Mouse (Mus musculus): ENCODE measurements at regions not wholly inside any gene's neighbourhood (a gene's known extent, or its start where the extent isn't known, plus 50 kb on each side); places are given as distances from the start of the nearest gene placed in this dataset.

GRCm38 (mm10) chr12:77833411-77834169 is 360.5 kb upstream of the Gm6657 start:
- H3K27ac ChIP-seq (ENCODE audit: low read depth, low read length), result no peak overlapping the region
- no peak overlapping the region for H3K4me3 ChIP-seq (ENCODE audit: low read depth, low read length)
- no peaks in the 10 kb centered on the region for H3K9me3 ChIP-seq (ENCODE audit: control insufficient read depth, low read length)
- H3K4me2 ChIP-seq (ENCODE audit: low read depth, low read length), result no peak overlapping the region
- H3K4me1 ChIP-seq (ENCODE audit: control insufficient read depth, insufficient read depth, low read length), result no peaks in the 10 kb centered on the region
- no peak overlapping the region for H3K9ac ChIP-seq (replicated peaks; ENCODE audit: low read depth, low read length)
- 94% methylated on average over 9 of the region's 9 CpGs for WGBS
- no peaks in the 10 kb centered on the region for H3K36me3 ChIP-seq (ENCODE audit: control insufficient read depth, insufficient read depth, low read length)
- H3K27me3 ChIP-seq (ENCODE audit: control insufficient read depth, insufficient read depth, low read length), result no peaks in the 10 kb centered on the region
- ATAC-seq (ENCODE audit: low read depth), result no peak

- Histone ChIP-seq H3K9ac (replicated peaks; ENCODE audit: low read depth, low read length) (no peak overlapping the region), H3K27me3 (ENCODE audit: control insufficient read depth, insufficient read depth, low read length) (no peaks in the 10 kb centered on the region), H3K4me3 (ENCODE audit: low read depth, low read length) (no peak overlapping the region), H3K27ac (ENCODE audit: low read depth, low read length) (no peak overlapping the region), H3K36me3 (ENCODE audit: control insufficient read depth, insufficient read depth, low read length) (no peaks in the 10 kb centered on the region), H3K4me1 (ENCODE audit: control insufficient read depth, insufficient read depth, low read length) (no peaks in the 10 kb centered on the region), H3K4me2 (ENCODE audit: low read depth, low read length) (no peak overlapping the region), H3K9me3 (ENCODE audit: control insufficient read depth, low read length) (no peaks in the 10 kb centered on the region)
- no peak for ATAC-seq (ENCODE audit: low read depth)
- 81% methylated on average over 1 of the region's 1 CpGs for WGBS
Observed at GRCm38 (mm10) chr12:77834891-77835290, 359.2 kb upstream of the Gm6657 start.

- Histone ChIP-seq H3K4me1 (ENCODE audit: control insufficient read depth, insufficient read depth, low read length) (no peaks in the 10 kb centered on the region), H3K36me3 (ENCODE audit: control insufficient read depth, insufficient read depth, low read length) (no peaks in the 10 kb centered on the region), H3K4me3 (ENCODE audit: low read depth, low read length) (no peak overlapping the region), H3K4me2 (ENCODE audit: low read depth, low read length) (no peak overlapping the region), H3K9me3 (ENCODE audit: control insufficient read depth, low read length) (no peaks in the 10 kb centered on the region), H3K27me3 (ENCODE audit: control insufficient read depth, insufficient read depth, low read length) (no peaks in the 10 kb centered on the region), H3K9ac (replicated peaks; ENCODE audit: low read depth, low read length) (no peak overlapping the region), H3K27ac (ENCODE audit: low read depth, low read length) (no peak overlapping the region)
- 81% methylated on average over 2 of the region's 2 CpGs for whole genome bisulfite sequencing
- no peak for ATAC-seq (ENCODE audit: low read depth)
Observed at GRCm38 (mm10) chr12:77836231-77836630, 357.8 kb upstream of the Gm6657 start.

- Histone ChIP-seq H3K4me2 (ENCODE audit: low read depth, low read length) (no peak overlapping the region), H3K36me3 (ENCODE audit: control insufficient read depth, insufficient read depth, low read length) (no peaks in the 10 kb centered on the region), H3K9me3 (ENCODE audit: control insufficient read depth, low read length) (no peaks in the 10 kb centered on the region), H3K4me1 (ENCODE audit: control insufficient read depth, insufficient read depth, low read length) (no peaks in the 10 kb centered on the region), H3K27me3 (ENCODE audit: control insufficient read depth, insufficient read depth, low read length) (no peaks in the 10 kb centered on the region), H3K4me3 (ENCODE audit: low read depth, low read length) (no peak overlapping the region), H3K9ac (replicated peaks; ENCODE audit: low read depth, low read length) (no peak overlapping the region), H3K27ac (ENCODE audit: low read depth, low read length) (no peak overlapping the region)
- no peak for ATAC-seq (ENCODE audit: low read depth)
- 52% methylated on average over 7 of the region's 7 CpGs for WGBS
Observed at GRCm38 (mm10) chr12:77841844-77842415, 352.1 kb upstream of the Gm6657 start.

DNA sequence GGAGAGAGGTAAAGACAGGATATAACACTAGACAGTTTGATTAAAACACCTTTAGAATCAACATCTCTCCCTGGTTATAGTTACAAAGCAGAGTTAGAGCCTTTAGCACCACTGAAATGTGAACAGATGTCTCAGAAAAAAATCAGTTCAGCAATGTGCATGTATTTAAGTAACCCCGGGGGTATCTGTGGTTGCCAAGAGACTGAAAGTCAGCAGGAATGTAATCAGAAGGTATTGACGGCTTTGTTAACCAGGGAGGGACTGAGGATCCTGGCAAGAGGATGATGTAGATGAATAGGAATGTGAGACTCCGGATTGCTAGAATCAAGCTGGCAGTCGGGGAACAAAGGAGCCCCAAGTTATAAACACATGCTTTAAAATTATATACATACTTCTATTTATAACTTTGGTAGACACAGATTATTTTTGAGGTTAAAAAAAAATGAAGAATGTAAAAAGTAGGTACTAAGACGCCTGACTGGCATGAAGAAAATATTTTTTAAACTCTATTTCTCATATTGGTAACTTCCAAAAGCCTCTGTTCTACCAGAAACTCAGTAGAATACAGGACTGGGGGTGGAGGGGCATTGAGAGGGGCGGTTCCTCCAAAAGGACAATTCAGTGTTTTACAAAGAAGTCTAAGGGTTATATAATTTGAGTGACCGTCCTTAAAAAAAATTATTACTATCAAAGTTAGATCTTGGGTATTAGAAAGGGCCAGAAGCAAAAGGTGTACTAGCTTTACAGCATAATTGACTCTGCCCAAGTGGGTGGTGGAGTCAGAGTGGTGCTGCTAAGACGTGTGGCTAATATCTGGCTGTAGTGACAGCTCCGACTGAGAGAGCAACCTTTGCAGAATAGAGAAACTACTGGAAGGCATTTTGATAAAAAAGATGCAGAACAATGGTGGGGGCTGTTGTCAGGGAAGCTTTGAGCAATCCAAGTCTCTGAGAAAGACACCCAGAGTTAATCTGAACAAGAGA is 341.2 kb upstream of the Gm6657 start:
- H3K9ac ChIP-seq (replicated peaks; ENCODE audit: low read depth, low read length), result no peak overlapping the region
- 21% methylated on average over 9 of the region's 9 CpGs for WGBS
- no peak overlapping the region for H3K4me2 ChIP-seq (ENCODE audit: low read depth, low read length)
- no peaks in the 10 kb centered on the region for H3K27me3 ChIP-seq (ENCODE audit: control insufficient read depth, insufficient read depth, low read length)
- H3K36me3 ChIP-seq (ENCODE audit: control insufficient read depth, insufficient read depth, low read length), result no peaks in the 10 kb centered on the region
- no peak overlapping the region for H3K27ac ChIP-seq (ENCODE audit: low read depth, low read length)
- ATAC-seq (ENCODE audit: low read depth), result no peak
- no peaks in the 10 kb centered on the region for H3K9me3 ChIP-seq (ENCODE audit: control insufficient read depth, low read length)
- peaks cover 16% of the 10 kb centered on the region; the same call in 1 of the 2 replicates for H3K4me1 ChIP-seq (ENCODE audit: control insufficient read depth, insufficient read depth, low read length)
- no peak overlapping the region for H3K4me3 ChIP-seq (ENCODE audit: low read depth, low read length)

- Histone ChIP-seq H3K36me3 (ENCODE audit: control insufficient read depth, insufficient read depth, low read length) (no peaks in the 10 kb centered on the region), H3K4me3 (ENCODE audit: low read depth, low read length) (no peak overlapping the region), H3K4me2 (ENCODE audit: low read depth, low read length) (no peak overlapping the region), H3K27ac (ENCODE audit: low read depth, low read length) (no peak overlapping the region), H3K9me3 (ENCODE audit: control insufficient read depth, low read length) (no peaks in the 10 kb centered on the region), H3K4me1 (ENCODE audit: control insufficient read depth, insufficient read depth, low read length) (peaks cover 16% of the 10 kb centered on the region; the same call in 1 of the 2 replicates), H3K9ac (replicated peaks; ENCODE audit: low read depth, low read length) (no peak overlapping the region), H3K27me3 (ENCODE audit: control insufficient read depth, insufficient read depth, low read length) (no peaks in the 10 kb centered on the region)
- ATAC-seq (ENCODE audit: low read depth), result peak; percentile 84; the same call in 1 of the 2 replicates
- WGBS, result 17% methylated on average over 15 of the region's 15 CpGs
Observed at GRCm38 (mm10) chr12:77854281-77855075, 339.6 kb upstream of the Gm6657 start.

GRCm38 (mm10) chr12:77855796-77856195 is 338.2 kb upstream of the Gm6657 start:
- Histone ChIP-seq H3K9me3 (ENCODE audit: control insufficient read depth, low read length) (no peaks in the 10 kb centered on the region), H3K4me1 (ENCODE audit: control insufficient read depth, insufficient read depth, low read length) (peaks cover 20% of the 10 kb centered on the region; the same call in 1 of the 2 replicates), H3K27ac (ENCODE audit: low read depth, low read length) (no peak overlapping the region), H3K9ac (replicated peaks; ENCODE audit: low read depth, low read length) (no peak overlapping the region), H3K4me3 (ENCODE audit: low read depth, low read length) (no peak overlapping the region), H3K36me3 (ENCODE audit: control insufficient read depth, insufficient read depth, low read length) (no peaks in the 10 kb centered on the region), H3K27me3 (ENCODE audit: control insufficient read depth, insufficient read depth, low read length) (no peaks in the 10 kb centered on the region), H3K4me2 (ENCODE audit: low read depth, low read length) (no peak overlapping the region)
- 28% methylated on average over 12 of the region's 12 CpGs for WGBS
- ATAC-seq (ENCODE audit: low read depth), result peak; percentile 19; the same call in 1 of the 2 replicates

DNA sequence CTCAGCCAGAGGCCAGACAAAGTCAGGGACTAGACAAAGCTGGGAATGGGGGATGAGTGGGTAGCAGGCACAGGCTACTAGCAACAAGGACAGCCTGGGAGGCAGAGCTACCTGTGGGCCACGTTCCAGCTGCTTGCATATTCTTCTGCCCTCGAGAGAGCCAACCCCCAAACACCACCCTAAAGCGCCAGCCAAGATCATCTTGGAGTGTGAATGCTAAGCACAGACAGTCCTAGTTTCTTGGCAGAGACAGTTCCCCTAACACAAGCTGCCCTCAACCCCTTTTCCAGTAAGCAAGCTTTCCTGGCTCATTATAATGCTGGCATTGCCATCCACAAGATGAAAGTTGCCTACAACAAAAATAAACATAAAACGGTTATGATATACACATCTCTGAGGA is 336.8 kb upstream of the Gm6657 start:
- Histone ChIP-seq H3K9ac (replicated peaks; ENCODE audit: low read depth, low read length) (no peak overlapping the region), H3K27me3 (ENCODE audit: control insufficient read depth, insufficient read depth, low read length) (no peaks in the 10 kb centered on the region), H3K4me2 (ENCODE audit: low read depth, low read length) (no peak overlapping the region), H3K4me1 (ENCODE audit: control insufficient read depth, insufficient read depth, low read length) (peaks cover 22% of the 10 kb centered on the region; the same call in 1 of the 2 replicates), H3K4me3 (ENCODE audit: low read depth, low read length) (no peak overlapping the region), H3K36me3 (ENCODE audit: control insufficient read depth, insufficient read depth, low read length) (no peaks in the 10 kb centered on the region), H3K27ac (ENCODE audit: low read depth, low read length) (no peak overlapping the region), H3K9me3 (ENCODE audit: control insufficient read depth, low read length) (no peaks in the 10 kb centered on the region)
- no peak for ATAC-seq (ENCODE audit: low read depth)
- WGBS, result 74% methylated on average over 4 of the region's 4 CpGs

Data from neural tube, embryonic 14.5 days (tissue).